ENCODE assay signal across 8 mouse cellular contexts in genomic region chr15:102404608-102405488, GRCm38 (mm10). TPM values are rescaled to one million over a fixed set of nuclear protein-coding genes. Genes with fewer than 3 reads are reported as not detected.
DNase-seq lines count a peak whose midpoint lies in the region; ATAC-seq and TF ChIP-seq lines count a peak whose summit lies in the region.

No protein-coding gene starts in this region.

- peak; percentile 10 to 48 for DNase-seq in heart, adult 18-20 months
- DNase-seq in heart, postnatal 36 days, result no peak
- peak; percentile 88 for DNase-seq in CH12.LX (ENCODE audit: extremely low read depth)
- no peak for DNase-seq in right cerebral cortex, postnatal 36 days (ENCODE audit: low spot score in 2 of 2)
- no peak for DNase-seq in gastrocnemius, postnatal 14 days

- no peak for TF ChIP-seq POLR2A in CH12.LX (IDR thresholded peaks at IDR 0.05; ENCODE audit: low read depth, low read length)
- TF ChIP-seq POLR2A in embryonic fibroblast, embryonic 13.5 days (IDR thresholded peaks at IDR 0.05; ENCODE audit: low read depth, low read length), result peak; percentile 35; the same call in 1 of the 2 replicates

- peaks cover 22 to 43% of the 10 kb centered on the region in 2 experiments for H3K4me1 ChIP-seq in CH12.LX (ENCODE audit: control insufficient read depth in 1 of 2, insufficient read depth in 2 of 2)
- H3K4me1 ChIP-seq in embryonic fibroblast, embryonic 13.5 days (ENCODE audit: control insufficient read depth, insufficient read depth, low read length), result 0 out of 2 replicates have a peak, but pooled peaks cover 6% of the 10 kb centered on the region
- H3K4me1 ChIP-seq in intestine, postnatal 0 days (replicated peaks; ENCODE audit: control insufficient read depth, insufficient read depth, low read length), result no peaks in the 10 kb centered on the region; the same call in 1 of the 2 replicates
- H3K4me1 ChIP-seq in neural tube, embryonic 14.5 days (ENCODE audit: control insufficient read depth, insufficient read depth, low read length), result peaks cover 21% of the 10 kb centered on the region

- in situ Hi-C loops in CH12.LX (cut with MboI; ENCODE audit: low pct_ligation_motif_present, low pct_unique_long_range_greater_than_20kb, low sequenced_read_pairs), result no loop called here

- ATAC-seq in intestine, postnatal 0 days, result no peak
- ATAC-seq in neural tube, embryonic 14.5 days (ENCODE audit: low read depth), result no peak

- H3K4me3 ChIP-seq in CH12.LX (replicated peaks in 1 of 3; ENCODE audit: low read depth in 2 of 3, low read length in 2 of 3, poor library complexity in 1 of 3), result peak overlapping the region; percentile 64 to 80 (median 64)
- H3K4me3 ChIP-seq in embryonic fibroblast, embryonic 13.5 days (ENCODE audit: insufficient read depth, low read length), result peak overlapping the region; percentile 42
- peak overlapping the region; percentile 40 for H3K4me3 ChIP-seq in intestine, postnatal 0 days (ENCODE audit: low read depth, low read length)
- peak overlapping the region; percentile 52 for H3K4me3 ChIP-seq in neural tube, embryonic 14.5 days (ENCODE audit: low read depth, low read length)

- H3K9ac ChIP-seq in CH12.LX (ENCODE audit: insufficient read depth, low read depth), result peak overlapping the region; percentile 66
- peak overlapping the region; percentile 76 for H3K9ac ChIP-seq in intestine, postnatal 0 days (ENCODE audit: low read depth, low read length)
- H3K9ac ChIP-seq in neural tube, embryonic 14.5 days (replicated peaks; ENCODE audit: low read depth, low read length), result peak overlapping the region; percentile 69

- intact Hi-C loops in heart, postnatal 36 days (cut with DNase I), result loop anchor here (5.0 kb wide), 1 partner anchor 107 kb away; no protein-coding TSS in a partner anchor
- intact Hi-C loops in gastrocnemius, postnatal 14 days (cut with DNase I; ENCODE audit: low total_unique reads), result no loop called here

- dilution Hi-C loops in CH12.LX (cut with MboI; ENCODE audit: extremely low pct_ligation_motif_present, extremely low pct_unique_long_range_greater_than_20kb, low sequenced_read_pairs), result no loop called here

- H3K36me3 ChIP-seq in CH12.LX (replicated peaks in 1 of 2; ENCODE audit: control insufficient read depth in 1 of 2, insufficient read depth in 1 of 2, low read length in 1 of 2), result peaks cover 20 to 26% of the 10 kb centered on the region in 2 experiments
- H3K36me3 ChIP-seq in intestine, postnatal 0 days (ENCODE audit: control insufficient read depth, insufficient read depth), result peaks cover 20% of the 10 kb centered on the region
- H3K36me3 ChIP-seq in neural tube, embryonic 14.5 days (ENCODE audit: control insufficient read depth, insufficient read depth, low read length), result peaks cover 19% of the 10 kb centered on the region

- no peaks in the 10 kb centered on the region for H3K9me3 ChIP-seq in CH12.LX (replicated peaks; ENCODE audit: low read length)
- H3K9me3 ChIP-seq in intestine, postnatal 0 days (ENCODE audit: control insufficient read depth), result no peaks in the 10 kb centered on the region
- no peaks in the 10 kb centered on the region for H3K9me3 ChIP-seq in neural tube, embryonic 14.5 days (ENCODE audit: control insufficient read depth, low read length)

- no peaks in the 10 kb centered on the region for H3K27me3 ChIP-seq in CH12.LX (replicated peaks)
- no peaks in the 10 kb centered on the region for H3K27me3 ChIP-seq in intestine, postnatal 0 days (replicated peaks; ENCODE audit: control insufficient read depth, insufficient read depth, low read length)
- H3K27me3 ChIP-seq in neural tube, embryonic 14.5 days (ENCODE audit: control insufficient read depth, insufficient read depth, low read length), result no peaks in the 10 kb centered on the region

- H3K4me2 ChIP-seq in CH12.LX (ENCODE audit: insufficient read depth, low read depth, poor library complexity, severe bottlenecking), result peak overlapping the region; percentile 30; the same call in 1 of the 2 replicates
- H3K4me2 ChIP-seq in intestine, postnatal 0 days (replicated peaks; ENCODE audit: low read depth), result peak overlapping the region; percentile 65
- H3K4me2 ChIP-seq in neural tube, embryonic 14.5 days (ENCODE audit: low read depth, low read length), result peak overlapping the region; percentile 62

- no peak for TF ChIP-seq EP300 in CH12.LX (IDR thresholded peaks at IDR 0.05; ENCODE audit: low read length)

- H3K79me2 ChIP-seq in CH12.LX (replicated peaks; ENCODE audit: control insufficient read depth, extremely low read depth, insufficient read depth, poor library complexity, severe bottlenecking), result peaks cover 26% of the 10 kb centered on the region

- TF ChIP-seq CTCF in CH12.LX (conservative IDR thresholded peaks at IDR 0.05 in 1 of 2, IDR thresholded peaks at IDR 0.05 in 1 of 2; ENCODE audit: low read depth in 2 of 2, low read length in 2 of 2), result peak in 1 of 2 experiments; percentile 35; a peak in 2 of 4 replicates
- TF ChIP-seq CTCF in embryonic fibroblast, embryonic 13.5 days (IDR thresholded peaks at IDR 0.05; ENCODE audit: borderline replicate concordance, insufficient read depth, low read length), result no peak; the same call in 1 of the 2 replicates
- peak; percentile 83 for TF ChIP-seq CTCF in intestine, postnatal 0 days (IDR thresholded peaks at IDR 0.05; ENCODE audit: low read depth)

- 15% methylated on average over 34 of the region's 34 CpGs for WGBS in intestine, postnatal 0 days
- WGBS in neural tube, embryonic 14.5 days, result 15% methylated on average over 34 of the region's 34 CpGs

- no peak; the same call in 1 of the 2 replicates for TF ChIP-seq RAD21 in CH12.LX (IDR thresholded peaks at IDR 0.05; ENCODE audit: low read depth, low read length)

- H3K27ac ChIP-seq in CH12.LX (ENCODE audit: insufficient read depth, low read depth), result peak overlapping the region; percentile 95
- H3K27ac ChIP-seq in embryonic fibroblast, embryonic 13.5 days (ENCODE audit: insufficient read depth, low read length), result peak overlapping the region; percentile 100
- H3K27ac ChIP-seq in intestine, postnatal 0 days (ENCODE audit: low read depth, low read length), result peak overlapping the region; percentile 100
- peak overlapping the region; percentile 99 for H3K27ac ChIP-seq in neural tube, embryonic 14.5 days (ENCODE audit: low read depth, low read length)

TF ChIP-seq in CH12.LX, 34 proteins besides CTCF, POLR2A, EP300 and RAD21 (continues in another document):
- no peak for TF ChIP-seq GABPA (IDR thresholded peaks at IDR 0.05; ENCODE audit: insufficient replicate concordance, low read depth, low read length)

RNA-seq across cellular contexts. Expression of gene Sp1, which starts 1.1 kb away (rescaled TPM):
- 10 to 100 TPM; 31.9 to 39.6 TPM for total RNA-seq in heart, adult 18-20 months (2021)
- total RNA-seq in heart, postnatal 36 days (2021), result 10 to 100 TPM; 45.7 to 49.1 TPM
- total RNA-seq in CH12.LX (2012; rRNA removed) (23.3 and 23.5 TPM in 2 replicates), CH12.LX (2014; rRNA removed) (22.3 and 27.1 TPM in 2 replicates)
- 25.6 and 31.8 TPM in 2 replicates for polyA plus RNA-seq in CH12.LX (2012; ENCODE audit: insufficient read length, low read depth)
- 42.6 and 51.9 TPM in 2 replicates for polyA plus RNA-seq in embryonic fibroblast, embryonic 13.5 days (2011; ENCODE audit: insufficient read length, low read depth, missing spikeins)
- polyA plus RNA-seq in intestine, postnatal 0 days (2015; fragmentation: Nextera tagmentation; extraction: Ambion mirVana), result 5.6 and 5.8 TPM in 2 replicates
- polyA plus RNA-seq in neural tube, embryonic 14.5 days (2014; fragmentation: Nextera tagmentation; extraction: Ambion mirVana), result 5.3 and 6.3 TPM in 2 replicates
- 10 to 100 TPM; 27.5 to 31.2 TPM for total RNA-seq in gastrocnemius, postnatal 14 days (2021)

RNA-seq across cellular contexts. Expression of gene Sp7, which starts 37.9 kb away (rescaled TPM):
- total RNA-seq in heart, adult 18-20 months (2021), result not detected
- not detected for total RNA-seq in heart, postnatal 36 days (2021)
- 0.04 TPM in 1 of 2 replicates, not detected in the other for total RNA-seq in CH12.LX (2012; rRNA removed)
- not detected in 2 replicates for total RNA-seq in CH12.LX (2014; rRNA removed)
- not detected in 2 replicates for polyA plus RNA-seq in CH12.LX (2012; ENCODE audit: insufficient read length, low read depth)
- polyA plus RNA-seq in embryonic fibroblast, embryonic 13.5 days (2011; ENCODE audit: insufficient read length, low read depth, missing spikeins), result 0.52 and 1.1 TPM in 2 replicates
- polyA plus RNA-seq in intestine, postnatal 0 days (2015; fragmentation: Nextera tagmentation; extraction: Ambion mirVana), result 0.07 and 0.14 TPM in 2 replicates
- polyA plus RNA-seq in neural tube, embryonic 14.5 days (2014; fragmentation: Nextera tagmentation; extraction: Ambion mirVana), result 0.39 and 4.0 TPM in 2 replicates
- under 1 TPM; 0.11 to 0.14 TPM for total RNA-seq in gastrocnemius, postnatal 14 days (2021)

RNA-seq across cellular contexts. Expression of gene Amhr2, which starts 40.3 kb away (rescaled TPM):
- under 1 TPM; 0.39 to 0.97 TPM for total RNA-seq in heart, adult 18-20 months (2021)
- total RNA-seq in heart, postnatal 36 days (2021), result under 1 TPM; 0.16 to 0.78 TPM
- total RNA-seq in CH12.LX (2012; rRNA removed) (not detected in 2 replicates), CH12.LX (2014; rRNA removed) (not detected in 2 replicates)
- polyA plus RNA-seq in CH12.LX (2012; ENCODE audit: insufficient read length, low read depth), result not detected in 2 replicates
- not detected in 2 replicates for polyA plus RNA-seq in embryonic fibroblast, embryonic 13.5 days (2011; ENCODE audit: insufficient read length, low read depth, missing spikeins)
- polyA plus RNA-seq in intestine, postnatal 0 days (2015; fragmentation: Nextera tagmentation; extraction: Ambion mirVana), result 0.35 and 0.50 TPM in 2 replicates
- 0.22 and 0.82 TPM in 2 replicates for polyA plus RNA-seq in neural tube, embryonic 14.5 days (2014; fragmentation: Nextera tagmentation; extraction: Ambion mirVana)
- total RNA-seq in gastrocnemius, postnatal 14 days (2021), result 1 to 10 TPM; 4.5 to 5.0 TPM

RNA-seq across cellular contexts. Expression of gene Prr13, which starts 54.0 kb away (rescaled TPM):
- total RNA-seq in heart, adult 18-20 months (2021), result 10 to 100 TPM; 20.3 to 24.4 TPM
- total RNA-seq in heart, postnatal 36 days (2021), result 10 to 100 TPM; 19.4 to 26.1 TPM
- total RNA-seq in CH12.LX (2012; rRNA removed) (34.5 and 36.4 TPM in 2 replicates), CH12.LX (2014; rRNA removed) (26.1 and 32.2 TPM in 2 replicates)
- polyA plus RNA-seq in CH12.LX (2012; ENCODE audit: insufficient read length, low read depth), result 94.8 and 131 TPM in 2 replicates
- 127 and 155 TPM in 2 replicates for polyA plus RNA-seq in embryonic fibroblast, embryonic 13.5 days (2011; ENCODE audit: insufficient read length, low read depth, missing spikeins)
- 394 and 398 TPM in 2 replicates for polyA plus RNA-seq in intestine, postnatal 0 days (2015; fragmentation: Nextera tagmentation; extraction: Ambion mirVana)
- polyA plus RNA-seq in neural tube, embryonic 14.5 days (2014; fragmentation: Nextera tagmentation; extraction: Ambion mirVana), result 85.8 and 104 TPM in 2 replicates
- total RNA-seq in gastrocnemius, postnatal 14 days (2021), result 10 to 100 TPM; 12.1 to 13.6 TPM

RNA-seq across cellular contexts. Expression of gene Aaas, which starts 54.3 kb away (rescaled TPM):
- 10 to 100 TPM in 1 of 2 experiments, 1 to 10 TPM in 1; 9.8 to 12.1 TPM for total RNA-seq in heart, adult 18-20 months (2021)
- 10 to 100 TPM; 12.5 to 12.8 TPM for total RNA-seq in heart, postnatal 36 days (2021)
- total RNA-seq in CH12.LX (2012; rRNA removed) (95.5 and 98.3 TPM in 2 replicates), CH12.LX (2014; rRNA removed) (107 and 126 TPM in 2 replicates)
- 241 and 266 TPM in 2 replicates for polyA plus RNA-seq in CH12.LX (2012; ENCODE audit: insufficient read length, low read depth)
- polyA plus RNA-seq in embryonic fibroblast, embryonic 13.5 days (2011; ENCODE audit: insufficient read length, low read depth, missing spikeins), result 107 and 109 TPM in 2 replicates
- 15.0 and 16.8 TPM in 2 replicates for polyA plus RNA-seq in intestine, postnatal 0 days (2015; fragmentation: Nextera tagmentation; extraction: Ambion mirVana)
- 25.8 and 26.8 TPM in 2 replicates for polyA plus RNA-seq in neural tube, embryonic 14.5 days (2014; fragmentation: Nextera tagmentation; extraction: Ambion mirVana)
- 1 to 10 TPM; 7.2 to 8.4 TPM for total RNA-seq in gastrocnemius, postnatal 14 days (2021)

Comparison
In these comparisons a context has a peak if more than half of its experiments do, and no peak if none do; other contexts are left out.
1. DNase-seq: peak in heart, adult 18-20 months (2 of 2) and CH12.LX (single experiment); none in heart, postnatal 36 days (0 of 2), right cerebral cortex, postnatal 36 days (0 of 2) and gastrocnemius, postnatal 14 days (single experiment).
2. Peak in every context shown above with its lines, with median percentiles within 50 percentile points of each other: H3K27ac ChIP-seq, H3K4me2 ChIP-seq, H3K4me3 ChIP-seq and H3K9ac ChIP-seq.